Mouse (Mus musculus) kidney, adult 11 months (tissue): ENCODE measurements around the gene Skap1.

Experiments
- DNase-seq: peaks from one replicate; pipeline ENCODE4 v3.0.0; 2022

Gene Skap1

GRCm38 (mm10) chr11:96631521-96631920 lies 167.1 kb downstream of the Skap1 start:
- no peak for DNase-seq

- DNase-seq: no peak
These were observed 173.5 kb downstream of the Skap1 start for GRCm38 (mm10) chr11:96637927-96638326.

GRCm38 (mm10) chr11:96639805-96640204 lies 175.4 kb downstream of the Skap1 start:
- peak; percentile 44 for DNase-seq

- DNase-seq: peak; percentile 21
These were observed 178.1 kb downstream of the Skap1 start for GRCm38 (mm10) chr11:96642173-96643140.

- DNase-seq: peak; percentile 35
These were observed 180.6 kb downstream of the Skap1 start for GRCm38 (mm10) chr11:96644969-96645368.

- DNase-seq: peak; percentile 58
These were observed 181.2 kb downstream of the Skap1 start for GRCm38 (mm10) chr11:96645538-96646037.

- DNase-seq: no peak
These were observed 187.5 kb downstream of the Skap1 start for GRCm38 (mm10) chr11:96651848-96652247.

- DNase-seq: no peak
These were observed 189.5 kb downstream of the Skap1 start for GRCm38 (mm10) chr11:96653867-96654266.

- DNase-seq: no peak
These were observed 194.0 kb downstream of the Skap1 start for GRCm38 (mm10) chr11:96658420-96658819.

- peak; percentile 26 for DNase-seq
These were observed 202.5 kb downstream of the Skap1 start for GRCm38 (mm10) chr11:96666924-96667323.

GRCm38 (mm10) chr11:96668367-96668766 lies 204.0 kb downstream of the Skap1 start:
- no peak for DNase-seq

GRCm38 (mm10) chr11:96673792-96674191 lies 209.4 kb downstream of the Skap1 start:
- peak; percentile 43 for DNase-seq

GRCm38 (mm10) chr11:96674786-96675365 lies 210.5 kb downstream of the Skap1 start:
- no peak for DNase-seq

- DNase-seq: no peak
These were observed 213.6 kb downstream of the Skap1 start for GRCm38 (mm10) chr11:96678026-96678425.

GRCm38 (mm10) chr11:96679026-96679425 lies 214.6 kb downstream of the Skap1 start:
- DNase-seq: no peak

GRCm38 (mm10) chr11:96685381-96685780 lies 221.0 kb downstream of the Skap1 start:
- no peak for DNase-seq

- DNase-seq: no peak
These were observed 222.4 kb downstream of the Skap1 start for GRCm38 (mm10) chr11:96686713-96687280.

- DNase-seq: no peak
These were observed 227.9 kb downstream of the Skap1 start for GRCm38 (mm10) chr11:96692250-96692649.

GRCm38 (mm10) chr11:96693360-96693759 lies 229.0 kb downstream of the Skap1 start:
- no peak for DNase-seq

GRCm38 (mm10) chr11:96694774-96695173 lies 230.4 kb downstream of the Skap1 start:
- no peak for DNase-seq

GRCm38 (mm10) chr11:96696168-96696727 lies 231.9 kb downstream of the Skap1 start:
- DNase-seq: no peak

GRCm38 (mm10) chr11:96696842-96697455 lies 232.6 kb downstream of the Skap1 start:
- DNase-seq: peak; percentile 70

GRCm38 (mm10) chr11:96697467-96697866 lies 233.1 kb downstream of the Skap1 start:
- DNase-seq: no peak
